Mouse (Mus musculus): ENCODE data around the gene Arcn1.

DNA sequence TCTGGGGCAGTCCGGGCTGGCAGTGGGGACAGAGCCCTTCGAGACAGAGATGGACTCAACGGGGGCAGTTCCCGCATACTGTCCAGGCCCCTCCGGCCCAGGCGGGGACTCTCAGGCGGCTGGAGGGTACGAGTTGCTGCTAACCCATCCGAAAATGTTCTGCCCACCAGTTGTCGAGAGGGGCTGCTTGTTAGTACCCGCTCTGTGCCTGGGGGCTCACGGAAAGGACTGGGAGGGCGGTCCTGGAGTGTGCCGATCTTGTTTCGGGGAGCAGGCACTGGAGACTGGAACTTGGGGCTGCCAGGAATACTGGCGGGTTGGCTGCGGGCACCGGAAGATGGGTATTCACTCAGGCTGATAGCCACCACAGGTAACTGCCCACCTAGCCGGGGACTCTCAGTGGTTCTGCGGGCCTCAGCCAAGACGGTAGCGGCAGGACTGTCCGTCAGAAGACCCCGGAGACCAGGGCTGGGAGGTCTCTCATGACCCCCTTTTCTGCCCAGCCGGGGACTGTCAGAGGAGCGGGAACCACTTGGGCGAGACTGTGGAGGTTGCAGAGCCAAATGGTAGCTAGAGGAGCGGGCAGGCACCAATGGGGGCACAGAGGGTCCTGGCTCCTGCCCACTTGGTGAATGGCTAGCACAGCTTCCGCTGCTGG is 51.8 kb downstream of the Arcn1 start:
- TF ChIP-seq CTCF (IDR thresholded peaks at IDR 0.05; ENCODE audit: low read depth, low read length) (no peak), POLR2A (IDR thresholded peaks at IDR 0.05; ENCODE audit: borderline replicate concordance, low read depth, low read length) (no peak)
